Mouse (Mus musculus): ENCODE results near the gene Aqp7. TPM values are rescaled to one million over a fixed set of nuclear protein-coding genes. Genes with fewer than 3 reads are reported as not detected.

Aqp7 gene
- polyA plus RNA-seq, 1 experiment from 2014 or later: not detected

Small RNA genes lying within 50 kb of the gene (microRNA-seq; reads per million reads assigned to microRNA genes)
- 2.6 reads per million, percentile 3 among the genes with 10 or more reads in this experiment for gene Mir3094

Other genes with a start within 250 kb of the Aqp7 start
- 9.0 and 9.6 TPM in 2 replicates for gene B4galt1, start 194.1 kb downstream of the Aqp7 start, polyA plus RNA-seq (2015; fragmentation: Nextera tagmentation; extraction: Ambion mirVana)
- gene Spink4, start 128.1 kb downstream of the Aqp7 start, polyA plus RNA-seq (2015; fragmentation: Nextera tagmentation; extraction: Ambion mirVana): not detected in 2 replicates
- gene Bag1, start 99.8 kb downstream of the Aqp7 start, polyA plus RNA-seq (2015; fragmentation: Nextera tagmentation; extraction: Ambion mirVana): 201 and 205 TPM in 2 replicates
- 174 and 178 TPM in 2 replicates for gene Chmp5, start 99.7 kb downstream of the Aqp7 start, polyA plus RNA-seq (2015; fragmentation: Nextera tagmentation; extraction: Ambion mirVana)
- 107 and 110 TPM in 2 replicates for gene Nfx1, start 77.2 kb downstream of the Aqp7 start, polyA plus RNA-seq (2015; fragmentation: Nextera tagmentation; extraction: Ambion mirVana)
- 0.18 TPM in 1 of 2 replicates, not detected in the other for gene Aqp3, start 50.0 kb upstream of the Aqp7 start, polyA plus RNA-seq (2015; fragmentation: Nextera tagmentation; extraction: Ambion mirVana)
- gene Nol6, start 76.3 kb upstream of the Aqp7 start, polyA plus RNA-seq (2015; fragmentation: Nextera tagmentation; extraction: Ambion mirVana): 31.0 and 32.5 TPM in 2 replicates
- 71.3 and 79.8 TPM in 2 replicates for gene Ube2r2, start 87.6 kb upstream of the Aqp7 start, polyA plus RNA-seq (2015; fragmentation: Nextera tagmentation; extraction: Ambion mirVana)
- gene Ubap2, start 227.0 kb upstream of the Aqp7 start, polyA plus RNA-seq (2015; fragmentation: Nextera tagmentation; extraction: Ambion mirVana): 51.1 and 53.1 TPM in 2 replicates

Data from hindbrain, embryonic 13.5 days (tissue).